Mouse (Mus musculus) midbrain, embryonic 10.5 days (tissue): ENCODE measurements at regions not wholly inside any gene's neighbourhood (a gene's known extent, or its start where the extent isn't known, plus 50 kb on each side); places are given as distances from the start of the nearest gene placed in this dataset.

Experiments used
- DNase-seq: peaks from one replicate; pipeline ENCODE4 v3.0.0-alpha.2; 2017; ENCODE audit warnings: low spot score
- H3K27ac ChIP-seq: fragments of 300-500 bp; sonication (generic); replicated peaks from 2 replicates; pipeline ENCODE4 v1.5.1; 2016; ENCODE audit warnings: mild to moderate bottlenecking
- H3K27me3 ChIP-seq: fragments of 300-500 bp; sonication (generic); 2 replicates; pipeline ENCODE4 v1.6.1; 2016; ENCODE audit warnings: low read depth, mild to moderate bottlenecking; ENCODE audit not compliant: poor library complexity, severe bottlenecking
- H3K36me3 ChIP-seq: fragments of 300-500 bp; sonication (generic); 2 replicates; pipeline ENCODE4 v1.6.1; 2016; ENCODE audit warnings: mild to moderate bottlenecking, moderate library complexity
- H3K4me1 ChIP-seq: fragments of 300-500 bp; sonication (generic); 2 replicates; pipeline ENCODE4 v1.6.1; 2016
- H3K4me3 ChIP-seq: fragments of 300-500 bp; sonication (generic); 2 replicates; pipeline ENCODE4 v1.5.1; 2016; ENCODE audit warnings: mild to moderate bottlenecking, moderate library complexity
- H3K9me3 ChIP-seq: fragments of 300-500 bp; sonication (generic); replicated peaks from 2 replicates; pipeline ENCODE4 v1.6.1; 2016; ENCODE audit warnings: mild to moderate bottlenecking
- WGBS: fragments of 180-500 bp; shearing (Covaris S2); methylation state at CpG from one replicate; pipeline ENCODE4 v1.1.7; 2016; 5-methylcytosine and 5-hydroxymethylcytosine counted together

DNA sequence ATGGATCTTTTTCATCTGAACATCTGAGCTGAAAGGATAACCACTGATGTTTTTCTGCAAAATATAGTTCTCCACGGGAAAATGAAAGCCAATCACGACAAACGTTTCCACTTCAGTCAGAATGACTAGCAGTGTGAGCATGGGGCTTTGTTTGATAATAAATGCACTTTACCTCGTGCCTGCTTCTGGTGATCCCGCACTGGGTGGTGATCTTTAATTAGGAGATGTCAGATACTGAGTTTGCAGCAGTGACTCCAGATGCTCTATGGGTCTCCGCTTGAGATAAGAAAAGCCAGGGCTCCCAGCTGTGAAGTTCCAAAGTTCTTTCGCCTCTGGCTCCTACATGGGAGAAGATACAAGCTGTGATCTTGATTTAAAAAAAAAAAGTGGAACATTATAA is 589.7 kb upstream of the Tenm4 start:
- Histone ChIP-seq H3K27ac (no peak overlapping the region), H3K4me3 (no peak overlapping the region), H3K4me1 (no peaks in the 10 kb centered on the region), H3K9me3 (no peaks in the 10 kb centered on the region), H3K27me3 (no peaks in the 10 kb centered on the region), H3K36me3 (no peaks in the 10 kb centered on the region)
- 71% methylated on average over 7 of the region's 7 CpGs for WGBS
- no peak for DNase-seq

DNA sequence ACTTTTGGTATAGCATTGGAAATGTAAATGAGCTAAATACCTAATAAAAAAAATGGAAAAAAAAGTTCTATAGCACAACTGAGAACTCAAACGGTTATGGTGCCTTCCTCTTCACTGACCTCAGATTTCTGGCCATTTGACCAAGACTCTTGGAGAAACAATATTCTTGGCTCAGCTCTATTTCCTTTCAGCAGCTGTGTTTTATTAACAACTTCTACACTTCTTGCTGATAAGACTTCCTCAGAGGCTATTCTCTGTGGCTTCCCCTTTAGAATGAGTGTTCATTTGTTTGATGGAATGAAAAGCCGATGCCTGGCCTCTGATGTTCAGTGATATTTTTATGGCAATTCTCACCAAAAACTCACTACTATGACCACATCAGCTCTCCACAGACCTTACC is 572.7 kb upstream of the Tenm4 start:
- Histone ChIP-seq H3K36me3 (no peaks in the 10 kb centered on the region), H3K4me3 (no peak overlapping the region), H3K4me1 (no peaks in the 10 kb centered on the region), H3K9me3 (no peaks in the 10 kb centered on the region), H3K27ac (no peak overlapping the region), H3K27me3 (no peaks in the 10 kb centered on the region)
- 90% methylated on average over 2 of the region's 2 CpGs for WGBS
- no peak for DNase-seq

DNA sequence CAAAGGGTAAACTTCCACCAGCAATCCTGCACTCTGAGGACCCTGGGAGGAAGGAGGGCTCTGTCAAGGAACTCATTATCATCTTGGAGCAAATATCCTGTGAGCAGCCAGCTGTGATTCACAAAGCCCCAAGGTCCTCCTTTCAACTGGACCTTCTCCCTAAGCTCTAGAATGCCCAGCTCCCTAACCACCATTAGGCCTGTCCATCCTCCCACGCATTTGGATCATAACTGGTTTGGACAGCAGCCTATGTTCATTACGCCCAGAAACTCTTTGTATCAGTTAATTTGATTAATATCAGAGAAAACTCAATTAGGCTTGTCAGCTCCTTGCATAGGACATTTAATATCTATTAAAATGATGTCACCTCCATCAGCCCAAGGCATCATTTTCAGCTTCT is 557.3 kb upstream of the Tenm4 start:
- Histone ChIP-seq H3K4me1 (no peaks in the 10 kb centered on the region), H3K36me3 (no peaks in the 10 kb centered on the region), H3K27ac (no peak overlapping the region), H3K4me3 (no peak overlapping the region), H3K9me3 (no peaks in the 10 kb centered on the region), H3K27me3 (no peaks in the 10 kb centered on the region)
- 87% methylated on average over 2 of the region's 2 CpGs for WGBS
- DNase-seq, result no peak

DNA sequence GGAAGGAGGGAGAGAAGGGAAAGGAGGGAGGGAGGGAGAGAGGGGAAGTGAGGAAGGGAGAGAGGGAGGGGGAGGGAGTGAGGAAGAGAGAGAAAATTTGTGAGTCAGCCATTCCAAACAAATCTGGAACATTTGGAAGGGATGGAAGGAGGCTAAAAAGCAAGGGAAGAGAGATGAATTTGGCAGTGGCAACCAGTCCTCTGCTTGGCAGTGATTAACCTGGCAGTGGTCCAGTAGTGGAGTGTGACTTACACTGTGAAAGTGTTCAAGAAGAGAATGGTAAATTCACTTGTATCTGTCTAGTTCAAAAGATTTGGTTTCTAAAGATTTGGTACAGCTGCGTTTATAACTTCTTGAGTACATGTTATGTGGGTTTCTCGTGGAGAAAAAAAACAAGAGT is 553.7 kb upstream of the Tenm4 start:
- DNase-seq, result no peak
- no peak overlapping the region for H3K4me3 ChIP-seq
- no peaks in the 10 kb centered on the region for H3K9me3 ChIP-seq
- no peaks in the 10 kb centered on the region for H3K36me3 ChIP-seq
- no peak overlapping the region for H3K27ac ChIP-seq
- H3K4me1 ChIP-seq, result no peaks in the 10 kb centered on the region
- 87% methylated on average over 2 of the region's 2 CpGs for WGBS
- no peaks in the 10 kb centered on the region for H3K27me3 ChIP-seq

DNA sequence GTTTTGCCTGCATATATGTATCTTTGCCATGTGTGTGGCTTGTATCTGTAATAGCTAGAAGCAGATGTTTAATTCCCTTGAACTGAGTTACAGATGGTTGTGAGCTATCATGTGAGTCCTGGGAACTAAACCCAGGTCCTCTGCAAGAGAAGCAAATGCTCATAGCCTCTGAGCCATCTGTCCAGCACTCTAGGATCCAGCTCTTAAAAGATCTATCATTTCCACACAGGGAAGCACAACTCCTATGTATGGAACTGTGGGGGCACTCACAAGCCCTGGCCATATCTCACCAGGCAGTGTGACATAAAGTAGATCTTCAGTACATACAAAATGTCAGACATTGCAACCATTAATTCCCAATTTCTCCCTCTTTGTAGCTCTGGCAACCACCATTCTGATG is 552.9 kb upstream of the Tenm4 start:
- H3K4me1 ChIP-seq, result no peaks in the 10 kb centered on the region
- DNase-seq, result no peak
- no peaks in the 10 kb centered on the region for H3K27me3 ChIP-seq
- no peaks in the 10 kb centered on the region for H3K36me3 ChIP-seq
- no peaks in the 10 kb centered on the region for H3K9me3 ChIP-seq
- no peak overlapping the region for H3K4me3 ChIP-seq
- no peak overlapping the region for H3K27ac ChIP-seq

DNA sequence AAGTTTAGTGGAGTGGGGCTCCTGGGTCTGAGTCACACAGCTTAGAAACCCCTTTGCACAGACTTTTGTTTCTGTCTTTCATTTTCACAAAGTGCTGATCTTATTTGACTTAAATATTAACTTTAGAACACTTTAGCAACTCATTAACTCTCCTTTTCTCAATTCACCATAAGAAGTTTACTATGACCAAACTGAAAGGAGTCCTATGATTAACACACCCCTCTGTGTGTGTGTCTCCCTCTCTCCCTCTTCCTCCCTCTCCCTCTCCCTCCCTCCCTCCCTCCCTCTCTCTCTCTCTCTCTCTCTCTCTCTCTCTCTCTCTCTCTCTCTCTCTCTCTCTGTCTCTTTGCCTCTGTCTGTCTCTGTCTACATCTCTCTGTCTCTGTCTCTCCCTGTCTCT is 551.0 kb upstream of the Tenm4 start:
- H3K27ac ChIP-seq, result no peak overlapping the region

DNA sequence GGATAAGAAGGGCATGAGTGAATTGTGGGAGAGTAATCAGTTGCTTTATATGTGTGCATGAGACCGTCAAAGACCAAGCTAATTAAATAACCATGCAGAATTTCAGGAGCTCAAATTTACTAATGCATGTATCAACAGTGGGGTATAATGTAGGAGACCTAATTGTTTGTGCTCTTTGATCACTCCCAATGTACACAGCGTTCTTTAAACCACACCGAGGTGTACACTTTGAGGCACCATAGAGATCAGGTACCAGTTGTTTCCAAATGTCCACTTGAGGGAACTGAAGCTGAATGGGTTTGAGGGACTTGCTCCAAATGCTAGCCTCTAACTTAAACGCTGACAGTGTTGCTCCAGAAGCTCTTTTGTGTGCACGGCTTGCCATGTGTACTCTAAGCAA is 530.4 kb upstream of the Tenm4 start:
- 78% methylated on average over 5 of the region's 5 CpGs for WGBS
- no peaks in the 10 kb centered on the region for H3K27me3 ChIP-seq
- DNase-seq, result no peak
- no peaks in the 10 kb centered on the region for H3K9me3 ChIP-seq
- no peak overlapping the region for H3K27ac ChIP-seq
- H3K4me1 ChIP-seq, result no peaks in the 10 kb centered on the region
- H3K4me3 ChIP-seq, result no peak overlapping the region
- H3K36me3 ChIP-seq, result no peaks in the 10 kb centered on the region

More for the DNA sequence above, 551.0 kb upstream of the Tenm4 start:
- no peaks in the 10 kb centered on the region for H3K9me3 ChIP-seq
- H3K27me3 ChIP-seq, result no peaks in the 10 kb centered on the region
- no peak overlapping the region for H3K4me3 ChIP-seq
- no peaks in the 10 kb centered on the region for H3K36me3 ChIP-seq
- DNase-seq, result no peak
- H3K4me1 ChIP-seq, result no peaks in the 10 kb centered on the region

DNA sequence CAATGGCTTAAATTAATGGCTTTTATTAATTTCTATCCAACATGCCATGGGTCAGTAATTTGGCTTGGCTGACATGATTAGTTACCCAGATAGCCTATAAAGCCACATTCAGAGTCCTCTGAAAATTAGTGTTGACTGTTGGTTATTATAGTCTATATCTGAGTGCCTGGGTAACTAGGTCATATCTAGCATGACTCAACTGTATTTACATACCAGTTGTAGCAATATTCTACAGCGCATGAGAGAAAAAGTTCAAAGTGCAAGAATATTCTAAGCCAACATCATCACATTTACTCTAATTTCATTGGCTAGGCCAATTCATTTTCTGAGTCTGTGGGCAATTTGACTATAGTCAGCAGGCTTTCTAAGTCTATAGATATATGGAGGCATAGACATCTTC is 496.7 kb upstream of the Tenm4 start:
- Histone ChIP-seq H3K4me1 (no peaks in the 10 kb centered on the region), H3K36me3 (no peaks in the 10 kb centered on the region), H3K4me3 (no peak overlapping the region), H3K9me3 (no peaks in the 10 kb centered on the region), H3K27ac (no peak overlapping the region), H3K27me3 (no peaks in the 10 kb centered on the region)
- no peak for DNase-seq
- WGBS, result 95% methylated on average over 1 of the region's 1 CpGs

DNA sequence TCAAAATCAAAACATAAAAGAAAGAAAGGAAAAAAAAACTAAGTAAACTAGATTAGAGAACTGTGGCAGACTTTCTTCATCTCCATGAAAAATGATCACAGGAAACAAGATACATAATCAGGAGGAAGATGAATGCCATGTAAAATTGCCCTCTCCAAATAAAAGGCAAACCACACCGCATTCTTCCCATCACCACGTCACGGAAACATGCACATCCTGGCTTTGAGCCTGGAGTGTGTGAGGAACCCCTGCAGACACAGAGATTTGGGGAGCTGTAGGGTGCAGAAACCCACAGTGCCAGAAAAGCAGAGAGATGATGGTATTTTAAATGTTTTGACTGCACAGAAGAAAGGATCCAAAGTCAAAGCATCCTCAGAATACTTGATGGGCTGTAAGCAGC is 488.5 kb upstream of the Tenm4 start:
- DNase-seq, result no peak
- Histone ChIP-seq H3K27me3 (peaks cover 59% of the 10 kb centered on the region), H3K27ac (no peak overlapping the region), H3K4me3 (no peak overlapping the region), H3K4me1 (peaks cover 21% of the 10 kb centered on the region), H3K36me3 (no peaks in the 10 kb centered on the region), H3K9me3 (no peaks in the 10 kb centered on the region)
- WGBS, result 77% methylated on average over 3 of the region's 3 CpGs

DNA sequence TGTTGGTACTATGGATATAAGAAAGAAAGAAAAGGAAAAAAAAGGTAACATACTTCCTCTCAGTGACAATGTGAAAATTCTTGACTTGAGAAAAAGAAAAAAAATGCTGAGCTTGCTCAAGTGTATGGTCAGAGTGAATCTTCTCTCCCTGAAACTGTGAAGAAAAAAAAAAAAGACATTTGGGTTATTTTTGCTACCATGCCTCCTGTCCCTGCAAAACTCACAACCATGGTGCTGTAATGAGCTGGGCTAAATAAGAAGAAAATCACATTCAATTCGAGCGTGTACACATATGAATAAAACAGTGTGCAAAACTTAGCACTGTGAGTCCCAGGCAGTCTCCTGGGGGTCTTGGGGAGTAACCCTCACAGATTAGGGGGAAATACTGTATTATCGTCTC is 483.3 kb upstream of the Tenm4 start:
- WGBS, result 22% methylated on average over 3 of the region's 3 CpGs
- DNase-seq, result no peak
- Histone ChIP-seq H3K27ac (peak overlapping the region; percentile 80), H3K27me3 (peaks cover 70% of the 10 kb centered on the region), H3K4me1 (peaks cover 51% of the 10 kb centered on the region), H3K36me3 (no peaks in the 10 kb centered on the region), H3K4me3 (peak overlapping the region; percentile 41), H3K9me3 (no peaks in the 10 kb centered on the region)

DNA sequence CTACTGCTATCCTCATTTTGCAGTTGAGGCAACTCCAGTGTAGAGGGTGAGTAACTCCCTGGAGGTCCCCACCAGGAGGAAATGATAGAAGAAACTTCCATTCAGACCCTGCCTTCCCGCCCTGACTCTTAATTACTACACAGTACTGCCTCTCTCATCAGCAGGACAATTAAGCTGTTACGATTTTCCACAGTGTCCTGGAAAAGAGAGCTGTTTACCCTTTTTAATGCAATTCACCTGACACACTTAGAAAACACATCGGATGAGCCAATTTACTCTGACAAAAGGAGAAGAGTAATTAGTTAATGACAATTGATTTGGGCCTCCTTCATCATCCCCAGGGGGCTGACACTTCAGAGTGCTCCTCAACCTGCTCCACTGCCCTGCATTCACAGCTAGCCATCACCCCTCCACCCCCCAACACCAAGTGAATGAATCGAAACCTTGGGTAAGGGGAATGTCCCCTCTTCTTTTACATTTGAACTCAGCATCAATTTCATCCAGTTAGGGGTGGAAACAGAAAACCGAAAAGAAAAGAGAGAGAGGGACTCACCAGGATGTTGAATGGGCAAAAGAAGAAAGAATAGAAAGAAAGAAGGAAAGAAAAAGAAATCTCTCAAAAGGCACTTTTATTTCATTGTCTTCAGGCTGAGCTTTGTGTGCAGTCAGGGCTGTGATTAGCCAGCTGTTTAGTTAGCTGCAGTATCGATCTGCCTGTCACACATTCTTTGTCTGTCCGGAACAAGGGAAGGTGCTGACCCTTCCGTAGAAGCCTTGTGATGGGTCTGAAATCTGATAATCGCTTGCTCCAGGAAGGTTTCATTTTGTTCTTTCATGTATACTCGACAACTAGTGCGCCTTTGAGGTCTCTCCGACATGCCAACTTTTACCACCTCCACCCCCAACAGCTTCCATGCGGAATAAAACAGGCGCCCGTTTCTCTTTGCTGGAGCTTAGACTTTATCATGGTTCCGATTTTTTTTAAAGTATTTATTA is 482.6 kb upstream of the Tenm4 start:
- H3K27me3 ChIP-seq, result peaks cover 71% of the 10 kb centered on the region
- H3K27ac ChIP-seq, result peak overlapping the region; percentile 80
- WGBS, result 4% methylated on average over 16 of the region's 16 CpGs
- no peaks in the 10 kb centered on the region for H3K9me3 ChIP-seq
- H3K36me3 ChIP-seq, result no peaks in the 10 kb centered on the region
- peak; percentile 71 for DNase-seq
- H3K4me3 ChIP-seq, result peak overlapping the region; percentile 41
- H3K4me1 ChIP-seq, result peaks cover 49% of the 10 kb centered on the region

DNA sequence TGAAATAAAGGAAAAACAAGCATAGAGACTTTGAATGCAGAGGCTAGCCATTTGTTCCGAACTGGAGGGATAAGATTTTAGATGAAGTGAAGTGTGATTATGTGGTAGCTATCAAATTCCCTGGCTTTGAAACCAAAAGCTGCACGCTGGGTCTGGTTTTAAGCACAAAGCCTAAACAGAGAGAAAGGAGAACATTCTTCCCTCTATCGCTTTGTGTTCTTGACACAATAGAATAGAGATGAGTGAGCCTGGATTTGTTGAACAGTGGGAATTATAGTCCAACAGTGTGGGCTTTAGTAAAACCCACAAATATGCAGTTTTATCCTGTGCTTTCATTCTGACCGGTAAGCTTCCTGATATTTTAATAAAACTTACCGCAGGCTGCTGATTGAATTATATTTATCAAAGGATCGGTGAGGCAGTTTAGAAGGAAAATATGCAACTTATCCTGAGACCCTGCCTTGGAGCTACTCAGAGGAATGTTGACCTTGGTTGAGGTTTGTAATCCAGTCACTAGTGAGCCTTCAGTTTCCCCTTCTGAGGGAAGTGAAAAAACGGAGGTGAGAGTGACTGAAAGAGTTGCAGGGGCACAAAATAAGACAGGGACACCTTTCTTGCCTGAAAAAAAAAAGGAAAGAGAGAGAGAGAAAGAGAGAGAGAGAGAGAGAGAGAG is 481.7 kb upstream of the Tenm4 start:
- Histone ChIP-seq H3K9me3 (no peaks in the 10 kb centered on the region), H3K4me3 (peak overlapping the region; percentile 41), H3K4me1 (peaks cover 49% of the 10 kb centered on the region), H3K36me3 (no peaks in the 10 kb centered on the region), H3K27me3 (peaks cover 71% of the 10 kb centered on the region), H3K27ac (peak overlapping the region; percentile 80)
- DNase-seq, result peak; percentile 14
- WGBS, result 10% methylated on average over 7 of the region's 7 CpGs

DNA sequence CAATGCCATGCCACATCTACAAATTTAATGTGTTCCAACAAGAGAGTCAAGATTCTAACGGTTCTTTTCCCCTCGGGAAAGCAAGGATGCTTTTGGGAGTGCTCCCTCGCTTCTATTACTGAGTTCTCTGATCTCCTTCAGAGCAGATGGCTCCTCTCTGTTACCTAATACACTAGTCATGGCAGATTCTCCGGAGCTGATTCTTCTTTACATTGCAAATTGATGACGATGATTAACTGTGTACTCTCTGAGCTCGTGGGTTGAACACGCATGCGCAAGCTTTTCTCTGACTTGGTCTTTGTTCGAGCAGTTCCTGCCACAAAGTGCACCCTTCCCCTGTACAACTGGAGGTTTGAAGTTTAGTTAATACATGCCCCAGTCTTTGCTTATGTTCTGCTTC is 471.5 kb upstream of the Tenm4 start:
- WGBS, result 90% methylated on average over 9 of the region's 9 CpGs
- DNase-seq, result no peak

More for the DNA sequence above, 471.5 kb upstream of the Tenm4 start:
- H3K27me3 ChIP-seq, result peaks cover 14% of the 10 kb centered on the region
- H3K27ac ChIP-seq, result no peak overlapping the region
- H3K9me3 ChIP-seq, result no peaks in the 10 kb centered on the region
- H3K4me1 ChIP-seq, result peaks cover 6% of the 10 kb centered on the region; the same call in 1 of the 2 replicates
- H3K36me3 ChIP-seq, result no peaks in the 10 kb centered on the region
- H3K4me3 ChIP-seq, result no peak overlapping the region
